Mouse (Mus musculus) CH12.LX (cell line): ENCODE data around the gene Mbtps1.

ENCODE experiments used
- CTCF ChIP-seq, 2 experiments: IDR thresholded peaks in 1 of 2; conservative IDR thresholded peaks in 1 of 2; 2 replicates each; pipeline ENCODE4 v1.5.1; 2011 to 2012; ENCODE audit warnings: low read depth in 2 of 2, low read length in 2 of 2, improper control_type of control experiment in 1 of 2, inconsistent platforms in 1 of 2, mild to moderate bottlenecking in 1 of 2, moderate library complexity in 1 of 2
- POLR2AphosphoS2 ChIP-seq: IDR thresholded peaks from 2 replicates; pipeline ENCODE4 v1.6.1; 2011; ENCODE audit warnings: low read depth, low read length, improper control_type of control experiment
- ZC3H11A ChIP-seq: IDR thresholded peaks from 2 replicates; pipeline ENCODE4 v1.6.1; 2012; ENCODE audit warnings: low read depth, mild to moderate bottlenecking, inconsistent platforms, low read length, improper control_type of control experiment

DNA sequence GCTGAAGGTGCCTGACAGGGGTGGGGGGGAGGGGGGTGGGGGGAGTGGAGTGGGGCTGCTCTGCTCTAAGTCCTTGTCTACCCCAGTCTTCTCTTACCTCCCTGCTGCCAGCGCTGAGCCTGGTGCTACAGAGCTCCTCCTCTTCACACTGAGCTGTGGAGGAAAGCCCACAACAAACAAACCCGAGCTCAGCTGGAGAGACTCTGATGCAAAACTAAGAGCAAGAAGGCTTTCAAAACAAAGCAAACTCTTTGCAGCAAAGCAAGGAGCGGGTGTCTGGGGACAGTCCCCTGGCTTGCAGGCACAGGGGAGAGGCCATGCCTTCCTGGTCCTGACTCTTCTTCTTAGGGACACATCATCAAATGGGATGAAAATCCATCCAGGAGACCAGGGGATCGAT, 11.3 kb upstream of the Mbtps1 start:
- TF ChIP-seq POLR2AphosphoS2 (no peak), ZC3H11A (no peak), CTCF (conservative IDR thresholded peaks at IDR 0.05 in 1 of 2, IDR thresholded peaks at IDR 0.05 in 1 of 2; ENCODE audit: low read depth in 2 of 2, low read length in 2 of 2) (no peak)
